Mouse (Mus musculus): ENCODE results near the gene Hoxa6. TPM values are rescaled to one million over a fixed set of nuclear protein-coding genes. Genes with fewer than 3 reads are reported as not detected.

The Hoxa6 gene
- total RNA-seq, 2 experiments from 2014 or later, result 4.8 to 8.6 TPM

- DNase-seq, result peak; percentile 68
Measured at GRCm38 (mm10) chr6:52200073-52200750, 8.3 kb downstream of the Hoxa6 start.

- DNase-seq, result peak; percentile 71
Measured at GRCm38 (mm10) chr6:52197271-52197670, 11.3 kb downstream of the Hoxa6 start.

GRCm38 (mm10) chr6:52196811-52197210, 11.7 kb downstream of the Hoxa6 start:
- DNase-seq, result no peak

- DNase-seq, result no peak
Measured at GRCm38 (mm10) chr6:52194690-52195089, 13.8 kb downstream of the Hoxa6 start.

- DNase-seq, result peak; percentile 95
Measured at GRCm38 (mm10) chr6:52191860-52192550, 16.5 kb downstream of the Hoxa6 start.

GRCm38 (mm10) chr6:52190906-52191810, 17.4 kb downstream of the Hoxa6 start, which contains the start of gene Hoxa4:
Hoxa4 (minus strand) TSS chr6:52191753.
- DNase-seq, result peak; percentile 48

GRCm38 (mm10) chr6:52190410-52190809, 18.1 kb downstream of the Hoxa6 start:
- DNase-seq, result peak; percentile 50

- no peak for DNase-seq
Measured at GRCm38 (mm10) chr6:52189909-52190308, 18.6 kb downstream of the Hoxa6 start.

GRCm38 (mm10) chr6:52189172-52189591, 19.3 kb downstream of the Hoxa6 start:
- DNase-seq, result peak; percentile 59

- DNase-seq, result no peak
Measured at GRCm38 (mm10) chr6:52186500-52186899, 22.0 kb downstream of the Hoxa6 start.

- no peak for DNase-seq
Measured at GRCm38 (mm10) chr6:52185834-52186233, 22.7 kb downstream of the Hoxa6 start.

- peak; percentile 61 for DNase-seq
Measured at GRCm38 (mm10) chr6:52185222-52185621, 23.3 kb downstream of the Hoxa6 start.

GRCm38 (mm10) chr6:52184668-52185067, 23.9 kb downstream of the Hoxa6 start:
- peak; percentile 47 for DNase-seq

GRCm38 (mm10) chr6:52183311-52184080, 25.0 kb downstream of the Hoxa6 start:
- DNase-seq, result peak; percentile 48

GRCm38 (mm10) chr6:52182793-52183192, 25.7 kb downstream of the Hoxa6 start:
- no peak for DNase-seq

GRCm38 (mm10) chr6:52182030-52182429, 26.5 kb downstream of the Hoxa6 start:
- no peak for DNase-seq

GRCm38 (mm10) chr6:52180726-52181125, 27.8 kb downstream of the Hoxa6 start:
- DNase-seq, result no peak

- no peak for DNase-seq
Measured at GRCm38 (mm10) chr6:52180213-52180710, 28.3 kb downstream of the Hoxa6 start.

GRCm38 (mm10) chr6:52179690-52180089, 28.8 kb downstream of the Hoxa6 start:
- DNase-seq, result no peak

GRCm38 (mm10) chr6:52178918-52179665, 29.4 kb downstream of the Hoxa6 start:
- DNase-seq, result peak; percentile 15

GRCm38 (mm10) chr6:52177806-52178205, 30.7 kb downstream of the Hoxa6 start:
- peak; percentile 2 for DNase-seq
